Mouse (Mus musculus): ENCODE measurements around the gene Zc3h14. TPM values are rescaled to one million over a fixed set of nuclear protein-coding genes. Genes with fewer than 3 reads are reported as not detected.

Zc3h14 gene
- polyA plus RNA-seq, 1 experiment from 2014 or later: 179 TPM

DNA sequence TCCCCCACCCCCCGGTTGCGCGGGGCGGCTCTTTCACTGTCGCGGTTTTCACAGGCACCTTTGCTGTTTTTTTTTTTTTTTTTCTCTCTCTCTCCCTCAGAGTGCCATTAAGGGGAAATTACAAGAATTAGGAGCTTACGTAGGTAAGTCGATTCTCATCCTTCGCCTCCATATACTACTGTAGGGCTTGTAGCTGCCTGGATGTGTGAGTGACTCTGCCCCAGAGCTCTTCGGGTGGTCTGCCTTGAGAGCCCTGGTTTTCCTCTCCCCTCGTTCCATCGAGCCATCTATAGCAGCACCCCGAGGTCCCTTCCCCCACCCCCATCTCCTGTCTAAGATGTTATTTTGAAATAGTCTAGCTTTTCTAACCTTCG lies 603 bp downstream of the Zc3h14 start:
- Histone ChIP-seq H3K27ac (ENCODE audit: low read depth, low read length) (peak overlapping the region; percentile 80), H3K4me2 (ENCODE audit: low read depth, low read length, severe bottlenecking) (peak overlapping the region; percentile 72), H3K9ac (ENCODE audit: low read length) (peak overlapping the region; percentile 90), H3K4me1 (replicated peaks; ENCODE audit: control insufficient read depth, insufficient read depth, low read length) (no peaks in the 10 kb centered on the region; the same call in 1 of the 2 replicates), H3K9me3 (ENCODE audit: control insufficient read depth, low read length) (no peaks in the 10 kb centered on the region), H3K4me3 (ENCODE audit: low read depth, low read length) (peak overlapping the region; percentile 64), H3K36me3 (ENCODE audit: control insufficient read depth, insufficient read depth, low read length) (no peaks in the 10 kb centered on the region), H3K27me3 (ENCODE audit: control insufficient read depth, insufficient read depth, low read length) (no peaks in the 10 kb centered on the region)
- ATAC-seq (replicated peaks; ENCODE audit: low FRiP score): peak; percentile 54
- DNase-seq (ENCODE audit: low spot score): no peak
- 4% methylated on average over 8 of the region's 14 CpGs for WGBS

DNA sequence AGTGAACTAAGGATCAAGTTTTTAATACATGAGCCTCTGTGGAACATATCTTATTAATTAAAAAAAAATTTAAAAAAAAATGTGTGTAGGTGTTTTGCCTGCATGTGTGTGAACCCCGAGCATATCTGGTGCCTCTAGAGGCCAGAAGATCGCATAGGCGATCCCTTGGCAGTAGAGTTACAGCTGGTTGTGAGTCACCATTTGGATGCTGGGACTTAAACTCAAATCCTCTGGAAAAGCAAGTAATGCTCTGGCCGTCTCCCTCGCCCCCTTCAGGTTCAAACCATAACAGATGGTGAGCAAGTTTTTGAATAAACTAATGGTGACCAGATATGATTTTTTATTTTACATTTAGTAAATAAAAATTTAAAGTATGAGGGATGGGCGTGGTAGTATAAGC lies 10.9 kb downstream of the Zc3h14 start:
- Histone ChIP-seq H3K36me3 (ENCODE audit: control insufficient read depth, insufficient read depth, low read length) (peaks cover 3% of the 10 kb centered on the region; the same call in 1 of the 2 replicates), H3K4me2 (ENCODE audit: low read depth, low read length, severe bottlenecking) (no peak overlapping the region), H3K27me3 (ENCODE audit: control insufficient read depth, insufficient read depth, low read length) (no peaks in the 10 kb centered on the region), H3K4me3 (ENCODE audit: low read depth, low read length) (no peak overlapping the region), H3K4me1 (replicated peaks; ENCODE audit: control insufficient read depth, insufficient read depth, low read length) (no peaks in the 10 kb centered on the region), H3K9ac (ENCODE audit: low read length) (no peak overlapping the region), H3K27ac (ENCODE audit: low read depth, low read length) (no peak overlapping the region), H3K9me3 (ENCODE audit: control insufficient read depth, low read length) (no peaks in the 10 kb centered on the region)
- WGBS: 92% methylated on average over 6 of the region's 6 CpGs
- no peak for ATAC-seq (replicated peaks; ENCODE audit: low FRiP score)
- no peak for DNase-seq (ENCODE audit: low spot score)

DNA sequence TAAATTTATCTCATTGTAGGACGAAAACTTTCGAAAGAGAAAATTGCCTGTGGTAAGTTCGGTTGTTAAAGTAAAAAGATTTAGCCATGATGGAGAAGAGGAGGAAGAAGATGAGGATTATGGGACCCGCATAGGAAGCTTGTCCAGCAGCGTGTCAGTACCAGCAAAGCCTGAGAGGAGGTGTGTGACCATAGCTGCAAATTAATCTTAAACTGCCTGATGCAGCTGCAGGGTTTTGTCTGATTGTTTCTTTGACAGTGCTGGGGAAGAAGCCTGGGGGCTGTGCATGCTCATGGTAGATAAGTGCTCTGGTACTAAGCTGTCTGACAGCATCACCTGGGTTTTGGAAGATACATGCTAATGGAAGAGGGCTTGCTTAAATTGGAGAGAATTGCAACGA lies 12.9 kb downstream of the Zc3h14 start:
- DNase-seq (ENCODE audit: low spot score): no peak
- H3K27me3 ChIP-seq (ENCODE audit: control insufficient read depth, insufficient read depth, low read length): no peaks in the 10 kb centered on the region
- H3K9me3 ChIP-seq (ENCODE audit: control insufficient read depth, low read length): no peaks in the 10 kb centered on the region
- no peaks in the 10 kb centered on the region for H3K4me1 ChIP-seq (replicated peaks; ENCODE audit: control insufficient read depth, insufficient read depth, low read length)
- no peak for ATAC-seq (replicated peaks; ENCODE audit: low FRiP score)
- peaks cover 3% of the 10 kb centered on the region; the same call in 1 of the 2 replicates for H3K36me3 ChIP-seq (ENCODE audit: control insufficient read depth, insufficient read depth, low read length)
- H3K4me2 ChIP-seq (ENCODE audit: low read depth, low read length, severe bottlenecking): no peak overlapping the region
- 94% methylated on average over 6 of the region's 6 CpGs for WGBS
- no peak overlapping the region for H3K4me3 ChIP-seq (ENCODE audit: low read depth, low read length)
- H3K27ac ChIP-seq (ENCODE audit: low read depth, low read length): no peak overlapping the region
- H3K9ac ChIP-seq (ENCODE audit: low read length): no peak overlapping the region

DNA sequence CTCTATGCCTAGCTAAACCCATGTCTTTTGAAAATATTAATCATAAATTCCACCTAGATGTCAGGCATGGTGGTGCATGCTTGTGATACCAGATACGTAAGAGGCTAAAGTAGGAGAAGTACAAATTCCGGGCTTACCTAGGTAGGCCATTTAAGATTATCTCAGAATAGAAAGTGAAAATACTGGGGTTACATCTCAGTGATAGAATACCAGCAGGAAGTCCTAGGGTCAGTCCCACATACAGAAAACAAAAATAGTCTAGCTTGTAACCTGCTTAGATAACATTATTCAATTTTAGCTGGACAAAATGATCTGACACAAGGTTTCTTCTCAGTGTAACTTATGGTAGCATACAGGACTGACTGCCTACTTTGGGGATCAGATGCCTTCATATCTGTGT lies 19.5 kb downstream of the Zc3h14 start:
- H3K4me3 ChIP-seq (ENCODE audit: low read depth, low read length): no peak overlapping the region
- no peaks in the 10 kb centered on the region; the same call in 1 of the 2 replicates for H3K36me3 ChIP-seq (ENCODE audit: control insufficient read depth, insufficient read depth, low read length)
- H3K27ac ChIP-seq (ENCODE audit: low read depth, low read length): no peak overlapping the region
- no peaks in the 10 kb centered on the region for H3K9me3 ChIP-seq (ENCODE audit: control insufficient read depth, low read length)
- over 99% methylated on average over 2 of the region's 2 CpGs for WGBS
- no peak overlapping the region for H3K4me2 ChIP-seq (ENCODE audit: low read depth, low read length, severe bottlenecking)
- no peak overlapping the region for H3K9ac ChIP-seq (ENCODE audit: low read length)
- DNase-seq (ENCODE audit: low spot score) (no peak), ATAC-seq (replicated peaks; ENCODE audit: low FRiP score) (no peak)
- no peaks in the 10 kb centered on the region for H3K4me1 ChIP-seq (replicated peaks; ENCODE audit: control insufficient read depth, insufficient read depth, low read length)
- no peaks in the 10 kb centered on the region for H3K27me3 ChIP-seq (ENCODE audit: control insufficient read depth, insufficient read depth, low read length)

DNA sequence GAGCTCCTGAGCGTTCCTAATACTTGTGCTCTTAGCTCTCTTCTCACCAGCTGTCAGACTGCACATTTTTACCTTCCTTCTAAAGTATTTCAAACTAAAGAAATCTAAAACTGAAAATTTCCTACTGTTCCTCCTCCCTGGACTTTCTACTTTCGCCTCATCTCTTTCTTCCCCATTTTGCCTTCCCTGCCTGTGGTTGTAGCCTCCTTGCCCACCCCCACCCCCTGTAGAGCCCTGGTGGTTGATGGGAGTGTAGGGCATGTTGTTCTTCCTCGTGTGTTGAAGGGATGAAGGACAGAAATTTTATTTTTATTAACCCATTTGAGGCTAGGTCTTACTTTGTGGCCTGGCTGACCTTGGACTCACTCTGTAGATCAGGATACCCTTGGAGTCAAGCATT lies 30.7 kb downstream of the Zc3h14 start:
- Histone ChIP-seq H3K27ac (ENCODE audit: low read depth, low read length) (no peak overlapping the region), H3K9ac (ENCODE audit: low read length) (no peak overlapping the region), H3K4me3 (ENCODE audit: low read depth, low read length) (no peak overlapping the region), H3K4me1 (replicated peaks; ENCODE audit: control insufficient read depth, insufficient read depth, low read length) (no peaks in the 10 kb centered on the region), H3K9me3 (ENCODE audit: control insufficient read depth, low read length) (no peaks in the 10 kb centered on the region), H3K27me3 (ENCODE audit: control insufficient read depth, insufficient read depth, low read length) (no peaks in the 10 kb centered on the region), H3K36me3 (ENCODE audit: control insufficient read depth, insufficient read depth, low read length) (peaks cover 21% of the 10 kb centered on the region), H3K4me2 (ENCODE audit: low read depth, low read length, severe bottlenecking) (no peak overlapping the region)
- no peak for DNase-seq (ENCODE audit: low spot score)
- 87% methylated on average over 3 of the region's 3 CpGs for WGBS
- no peak for ATAC-seq (replicated peaks; ENCODE audit: low FRiP score)

DNA sequence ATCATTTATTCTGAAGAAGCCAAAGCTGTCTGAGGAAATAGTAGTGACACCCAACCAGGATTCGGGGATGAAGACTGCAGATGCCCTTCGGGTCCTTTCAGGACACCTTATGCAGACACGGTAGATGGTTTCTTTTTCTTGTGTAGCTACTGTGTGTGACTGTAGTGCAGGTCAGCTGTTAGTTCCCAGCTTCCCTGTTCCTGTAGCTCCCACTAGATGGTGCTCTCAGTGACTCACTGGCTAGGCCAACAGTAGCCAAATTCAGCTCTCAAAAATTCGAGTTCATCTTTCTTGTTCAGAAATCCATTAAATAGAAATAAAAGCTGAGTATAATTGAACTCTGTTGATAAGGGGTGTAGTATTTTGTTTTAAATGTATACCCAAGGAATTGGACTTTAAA lies 32.4 kb downstream of the Zc3h14 start:
- WGBS: 84% methylated on average over 4 of the region's 4 CpGs
- Histone ChIP-seq H3K4me2 (ENCODE audit: low read depth, low read length, severe bottlenecking) (no peak overlapping the region), H3K4me3 (ENCODE audit: low read depth, low read length) (no peak overlapping the region), H3K4me1 (replicated peaks; ENCODE audit: control insufficient read depth, insufficient read depth, low read length) (no peaks in the 10 kb centered on the region), H3K9me3 (ENCODE audit: control insufficient read depth, low read length) (no peaks in the 10 kb centered on the region), H3K27me3 (ENCODE audit: control insufficient read depth, insufficient read depth, low read length) (no peaks in the 10 kb centered on the region), H3K36me3 (ENCODE audit: control insufficient read depth, insufficient read depth, low read length) (peaks cover 22% of the 10 kb centered on the region), H3K9ac (ENCODE audit: low read length) (no peak overlapping the region), H3K27ac (ENCODE audit: low read depth, low read length) (no peak overlapping the region)
- 0 out of 2 replicates have a peak, but pooled peaks have one; percentile 53 for ATAC-seq (replicated peaks; ENCODE audit: low FRiP score)
- DNase-seq (ENCODE audit: low spot score): no peak

DNA sequence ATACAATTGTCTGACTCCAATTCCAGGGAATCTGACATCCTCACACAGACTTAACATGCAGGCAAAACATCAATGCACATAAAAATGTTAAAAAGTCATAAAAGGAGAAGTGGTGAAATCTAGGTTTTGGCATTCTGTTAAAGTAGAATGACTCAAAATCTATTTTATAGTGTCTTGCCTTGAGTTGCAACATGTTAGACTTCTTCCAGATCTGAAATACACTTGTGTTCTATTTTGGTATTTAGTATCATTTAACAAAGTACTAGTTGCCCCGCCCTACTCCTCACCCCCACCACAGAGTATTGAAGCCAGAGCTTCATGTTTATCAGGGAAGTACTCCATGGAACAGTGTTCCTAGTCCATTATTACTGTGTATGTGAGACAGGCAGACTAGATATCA lies 37.5 kb downstream of the Zc3h14 start:
- no peak overlapping the region for H3K4me3 ChIP-seq (ENCODE audit: low read depth, low read length)
- peaks cover 18% of the 10 kb centered on the region for H3K36me3 ChIP-seq (ENCODE audit: control insufficient read depth, insufficient read depth, low read length)
- H3K9ac ChIP-seq (ENCODE audit: low read length): no peak overlapping the region
- DNase-seq (ENCODE audit: low spot score) (no peak), ATAC-seq (replicated peaks; ENCODE audit: low FRiP score) (no peak)
- no peak overlapping the region for H3K27ac ChIP-seq (ENCODE audit: low read depth, low read length)
- WGBS: 95% methylated on average over 1 of the region's 1 CpGs
- no peaks in the 10 kb centered on the region for H3K9me3 ChIP-seq (ENCODE audit: control insufficient read depth, low read length)
- H3K27me3 ChIP-seq (ENCODE audit: control insufficient read depth, insufficient read depth, low read length): no peaks in the 10 kb centered on the region
- H3K4me1 ChIP-seq (replicated peaks; ENCODE audit: control insufficient read depth, insufficient read depth, low read length): no peaks in the 10 kb centered on the region
- H3K4me2 ChIP-seq (ENCODE audit: low read depth, low read length, severe bottlenecking): no peak overlapping the region

DNA sequence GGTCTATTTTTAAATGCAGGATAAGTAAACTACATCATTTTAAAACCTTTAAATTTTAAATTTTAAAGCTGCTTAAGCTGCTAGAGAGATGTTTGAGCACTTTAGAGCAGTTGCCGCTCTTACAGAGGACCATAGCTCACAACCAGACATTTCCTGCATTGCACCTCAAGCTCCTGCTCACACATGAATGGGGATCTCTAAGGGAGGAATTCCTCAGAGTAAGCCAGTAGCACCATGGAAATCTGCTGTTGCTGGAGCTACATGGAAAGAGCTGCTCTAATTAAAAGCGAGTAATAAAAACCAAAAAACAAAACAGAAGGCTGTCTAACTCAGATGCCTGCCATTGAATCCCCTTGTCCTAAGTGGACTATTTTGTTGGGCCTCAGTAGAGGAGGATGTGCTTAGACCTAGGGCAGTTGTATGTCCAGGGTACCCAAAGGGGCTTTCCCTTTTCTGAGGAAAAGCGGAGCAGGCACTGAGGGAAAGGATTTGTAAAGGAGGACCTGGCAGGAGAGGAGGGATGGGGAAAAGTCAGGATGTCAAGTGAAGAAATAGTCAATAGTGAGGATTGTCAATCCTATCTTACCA lies 49.1 kb downstream of the Zc3h14 start:
- WGBS: 93% methylated on average over 3 of the region's 3 CpGs
- Histone ChIP-seq H3K4me1 (replicated peaks; ENCODE audit: control insufficient read depth, insufficient read depth, low read length) (peaks cover 3% of the 10 kb centered on the region), H3K9me3 (ENCODE audit: control insufficient read depth, low read length) (no peaks in the 10 kb centered on the region), H3K9ac (ENCODE audit: low read length) (no peak overlapping the region), H3K36me3 (ENCODE audit: control insufficient read depth, insufficient read depth, low read length) (peaks cover 7% of the 10 kb centered on the region; the same call in 1 of the 2 replicates), H3K4me3 (ENCODE audit: low read depth, low read length) (no peak overlapping the region), H3K27me3 (ENCODE audit: control insufficient read depth, insufficient read depth, low read length) (no peaks in the 10 kb centered on the region), H3K4me2 (ENCODE audit: low read depth, low read length, severe bottlenecking) (no peak overlapping the region), H3K27ac (ENCODE audit: low read depth, low read length) (no peak overlapping the region)
- ATAC-seq (replicated peaks; ENCODE audit: low FRiP score): no peak
- no peak for DNase-seq (ENCODE audit: low spot score)

DNA sequence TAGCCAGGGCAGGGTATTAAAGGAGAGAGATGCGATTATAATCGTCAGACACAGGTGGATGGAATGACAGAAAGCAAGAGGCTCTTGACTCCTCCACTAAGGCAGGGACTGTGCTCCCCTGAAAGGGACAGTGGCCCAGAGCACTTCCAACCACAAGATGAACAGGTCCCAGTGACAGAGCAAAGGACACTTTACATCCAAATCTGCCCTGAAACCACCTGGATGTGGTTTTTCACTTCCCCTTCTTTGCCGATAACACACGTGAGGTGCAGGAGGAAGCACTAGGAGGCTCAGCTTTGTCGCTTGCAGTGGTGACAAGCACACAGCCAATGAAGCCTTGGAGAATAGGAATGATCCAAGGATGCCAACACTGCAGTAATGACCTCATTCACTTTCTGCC lies 53.6 kb downstream of the Zc3h14 start:
- no peaks in the 10 kb centered on the region for H3K36me3 ChIP-seq (ENCODE audit: control insufficient read depth, insufficient read depth, low read length)
- WGBS: 86% methylated on average over 5 of the region's 5 CpGs
- DNase-seq (ENCODE audit: low spot score): no peak

More for the DNA sequence above, 53.6 kb downstream of the Zc3h14 start:
- Histone ChIP-seq H3K27me3 (ENCODE audit: control insufficient read depth, insufficient read depth, low read length) (no peaks in the 10 kb centered on the region), H3K9me3 (ENCODE audit: control insufficient read depth, low read length) (no peaks in the 10 kb centered on the region), H3K4me1 (replicated peaks; ENCODE audit: control insufficient read depth, insufficient read depth, low read length) (no peaks in the 10 kb centered on the region), H3K9ac (ENCODE audit: low read length) (no peak overlapping the region), H3K4me2 (ENCODE audit: low read depth, low read length, severe bottlenecking) (no peak overlapping the region), H3K4me3 (ENCODE audit: low read depth, low read length) (no peak overlapping the region), H3K27ac (ENCODE audit: low read depth, low read length) (no peak overlapping the region)
- no peak for ATAC-seq (replicated peaks; ENCODE audit: low FRiP score)

Measured in forebrain, embryonic 11.5 days (tissue).